Mouse (Mus musculus) adrenal gland, adult (tissue): ENCODE results near the gene Elk4.

Experiments used
- DNase-seq, 2 experiments: peaks; one replicate each; pipeline ENCODE4 v3.0.0; 2022 to 2023; ENCODE audit warnings: low spot score in 1 of 2; ENCODE audit not compliant: inconsistent age in 2 of 2

Elk4 gene

DNA sequence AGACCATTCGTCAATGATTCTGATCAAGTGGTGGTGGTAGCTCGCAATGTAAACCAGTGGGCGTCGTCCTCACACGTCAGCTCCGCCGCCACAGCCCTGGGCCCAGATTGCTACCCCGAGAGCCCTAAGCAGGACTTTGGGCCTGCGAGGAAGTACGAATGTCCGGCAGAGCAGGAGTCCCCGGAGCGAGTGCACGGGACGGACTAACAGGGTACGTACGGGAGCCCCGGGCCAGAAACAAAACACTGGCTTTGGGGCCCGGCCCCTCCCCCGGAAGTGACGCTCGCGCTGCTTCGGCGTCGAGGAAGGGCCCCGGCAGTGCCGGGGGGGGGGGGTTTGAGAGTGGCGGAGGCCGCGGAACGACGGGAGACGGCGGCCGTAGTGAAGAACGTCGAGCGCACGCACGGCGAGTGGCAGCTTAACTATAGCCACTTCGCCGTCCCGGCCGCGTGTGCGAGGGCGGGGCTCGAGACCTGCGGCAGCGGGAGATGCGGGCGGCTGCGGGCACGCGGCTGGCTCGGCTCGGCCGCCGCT, at the start of gene Elk4:
Gene Elk4 (plus strand): TSS at position 326 of the 534 bp plus-strand sequence.
- DNase-seq, result peak; percentile 93 to 97

DNA sequence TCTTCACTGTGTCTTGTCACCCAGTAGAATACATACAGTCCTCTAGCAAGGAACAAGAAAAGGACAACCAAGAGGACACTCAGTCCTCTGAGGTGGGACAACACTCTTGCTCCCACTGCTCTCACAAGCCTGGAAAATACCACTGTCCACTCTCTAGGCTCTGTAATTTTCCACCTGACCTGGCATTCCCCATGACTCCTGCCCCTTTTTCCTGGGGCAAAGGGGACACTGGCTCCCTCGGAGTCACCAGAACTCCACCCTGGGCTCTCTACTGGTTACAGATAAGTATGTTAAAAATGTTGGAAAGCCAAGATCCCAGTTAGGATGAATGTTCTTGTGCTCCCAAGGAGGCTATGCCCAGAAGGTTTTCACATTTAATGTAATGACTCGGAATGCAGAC, 46.4 kb upstream of the Elk4 start:
- DNase-seq, result no peak

DNA sequence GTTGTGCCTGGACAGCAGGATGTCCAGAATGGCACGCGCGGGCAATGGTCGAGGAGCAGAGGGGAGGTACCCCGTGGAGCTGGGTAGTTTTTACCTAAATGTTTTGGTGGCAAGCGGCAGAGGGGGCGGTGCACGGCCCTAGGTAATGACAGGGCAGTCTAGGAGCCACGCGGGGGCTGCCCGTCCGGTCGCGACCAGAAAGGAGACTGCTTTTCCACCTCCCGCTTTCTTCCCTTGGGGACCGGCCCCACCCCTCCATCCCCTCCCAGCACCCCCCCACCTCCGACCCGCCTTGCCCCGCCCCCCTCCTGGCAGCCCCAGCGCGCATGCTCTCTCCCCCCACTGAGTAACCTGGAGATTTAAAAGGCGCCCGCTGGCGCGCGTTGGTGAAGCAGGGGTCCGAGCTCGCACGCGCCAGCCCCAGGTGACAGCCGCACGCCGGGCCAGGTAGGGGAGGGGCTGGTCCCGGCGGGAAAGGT, 44.8 kb upstream of the Elk4 start, which contains the start of gene Slc45a3:
Gene Slc45a3 (plus strand): TSS at position 362 of the 479 bp plus-strand sequence.
- DNase-seq, result peak; percentile 75 to 87

DNA sequence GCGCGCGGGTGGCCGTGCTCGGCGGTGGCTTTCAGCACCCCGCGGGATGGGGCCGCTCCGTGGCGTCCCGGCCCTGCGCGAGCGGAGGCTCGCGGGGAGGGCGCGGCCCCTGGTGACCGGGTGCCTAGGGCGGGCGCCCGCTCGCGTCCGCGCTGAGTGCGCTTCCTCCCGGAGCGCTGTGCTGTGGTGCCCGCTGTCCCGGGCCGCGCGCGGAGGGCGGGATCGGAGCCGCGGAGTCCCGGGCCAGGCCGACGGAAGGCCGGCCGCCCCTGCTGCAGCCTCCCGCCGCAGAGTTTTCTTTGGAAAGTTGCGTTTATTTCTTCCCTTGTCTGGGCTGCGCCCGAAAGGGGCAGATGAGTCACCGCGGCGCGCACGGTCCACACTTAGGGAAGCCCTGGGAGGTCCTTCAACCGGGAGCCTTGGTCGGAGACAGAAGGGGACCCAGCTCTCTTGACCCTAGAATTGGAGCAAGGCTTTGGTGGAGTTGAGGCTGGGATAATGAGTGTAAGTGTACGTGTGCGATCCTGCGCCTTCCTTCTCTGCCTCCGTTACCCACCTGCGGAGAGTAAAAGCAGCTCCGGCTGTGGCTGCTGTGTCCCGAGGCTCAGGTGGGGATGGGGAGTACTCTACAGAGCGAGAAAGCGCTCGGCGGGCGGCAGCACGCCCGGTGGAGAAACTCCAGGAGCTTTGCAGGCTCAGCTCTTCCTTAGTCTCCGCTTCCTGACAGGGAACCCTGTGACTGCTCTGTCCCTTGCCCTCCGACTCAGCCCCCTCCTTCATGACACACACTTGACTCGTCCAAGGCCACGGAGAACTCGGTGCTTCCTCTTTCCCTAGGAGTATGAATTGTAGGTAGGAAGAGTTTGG, 44.1 kb upstream of the Elk4 start:
- peak; percentile 75 to 89 for DNase-seq

DNA sequence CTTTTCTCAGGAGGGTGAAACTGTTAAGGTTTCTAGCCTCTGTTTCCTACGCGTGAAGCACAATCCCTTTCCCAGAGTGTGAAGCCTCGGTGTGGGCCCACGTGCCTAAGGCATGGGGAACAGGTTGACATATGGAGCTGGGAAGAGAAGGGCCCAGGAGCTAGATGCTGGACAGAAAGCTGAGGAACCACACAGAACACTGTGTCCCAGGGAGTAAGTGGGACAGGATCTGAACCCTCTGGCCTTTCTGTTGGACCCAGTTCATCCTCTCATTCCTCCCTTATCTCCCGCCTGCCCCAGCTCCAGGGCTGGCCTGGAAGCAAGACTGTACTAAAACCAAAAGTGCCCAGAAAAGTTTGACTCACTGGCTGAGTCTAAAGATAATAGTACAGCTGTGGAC, 43.3 kb upstream of the Elk4 start:
- peak in 1 of 2 experiments; percentile 72 for DNase-seq

DNA sequence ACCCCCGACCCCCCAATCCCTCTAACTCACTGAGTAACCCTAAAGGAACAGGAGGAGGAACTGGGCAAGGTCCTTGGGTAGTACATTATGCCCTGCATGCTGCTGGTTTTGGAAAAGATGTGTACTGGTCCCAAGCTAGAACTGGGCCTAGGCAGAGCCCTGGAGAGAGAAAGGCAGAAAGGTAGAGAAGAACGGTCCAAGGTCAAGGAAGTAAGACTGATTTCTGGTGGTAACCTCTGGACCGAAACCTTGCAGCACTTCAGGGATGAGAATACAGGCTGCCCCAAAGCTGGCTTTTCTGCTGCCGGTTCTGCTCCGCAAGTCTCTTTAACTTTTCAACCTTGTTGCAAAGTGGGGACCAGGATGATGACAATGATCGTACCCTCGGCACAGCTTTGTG, 42.8 kb upstream of the Elk4 start:
- no peak for DNase-seq

DNA sequence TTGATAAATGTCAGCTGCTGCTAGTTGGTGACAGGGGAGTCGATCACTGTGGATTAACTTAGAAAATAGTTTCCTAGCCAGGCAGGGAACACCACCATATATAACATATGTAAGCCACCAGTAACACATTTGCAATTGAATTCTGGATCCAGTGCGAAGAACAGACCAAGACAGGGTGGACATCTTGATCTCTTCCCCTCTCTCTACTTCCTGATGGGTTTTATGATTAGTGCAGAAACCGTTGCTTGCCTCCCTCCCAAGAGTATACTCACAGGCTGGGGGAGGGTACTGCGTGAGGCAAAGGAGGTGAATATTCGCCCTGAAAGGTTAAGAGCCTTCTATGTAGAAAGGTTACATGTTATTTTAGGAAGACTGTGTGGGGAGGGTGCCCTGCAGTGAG, 41.6 kb upstream of the Elk4 start:
- no peak for DNase-seq

DNA sequence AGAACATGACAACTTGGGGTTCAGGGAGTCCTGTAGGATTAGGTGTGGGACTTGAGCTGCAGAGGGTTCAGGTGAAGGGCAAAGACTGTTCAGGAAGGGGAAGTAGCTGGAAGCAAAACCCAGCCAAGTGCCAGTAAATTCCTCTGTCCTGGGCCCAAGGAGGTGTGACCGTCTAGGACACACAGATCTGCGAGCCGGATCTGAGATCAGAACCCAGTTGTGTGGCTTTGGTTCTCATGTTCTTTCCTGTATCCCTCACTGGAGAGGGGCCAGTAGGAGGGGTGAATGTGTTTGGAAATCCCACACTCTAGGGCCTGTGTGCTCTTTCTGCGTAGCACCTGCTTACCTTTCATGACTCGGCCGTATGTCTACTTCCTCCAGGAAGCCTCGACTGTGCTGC, 40.1 kb upstream of the Elk4 start:
- DNase-seq, result no peak

DNA sequence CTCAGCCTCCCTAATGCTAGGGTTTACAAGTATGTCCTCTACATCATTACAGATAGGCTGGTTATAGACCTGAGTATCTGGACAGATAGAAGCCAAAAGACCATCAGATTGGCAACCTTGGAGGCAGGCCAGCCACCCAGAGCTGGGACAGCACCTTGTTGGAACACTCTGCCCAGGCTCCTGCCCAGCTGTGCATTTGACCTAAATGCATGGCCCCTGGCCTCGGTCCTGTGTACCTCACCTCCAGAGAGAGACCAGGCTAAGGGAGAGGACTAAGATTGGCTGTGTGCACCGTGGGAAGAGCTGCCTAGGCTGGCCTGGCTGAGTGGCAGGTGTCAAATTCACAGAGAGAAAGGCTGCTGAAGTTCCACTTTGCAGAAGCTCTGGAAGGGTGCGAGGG, 38.9 kb upstream of the Elk4 start:
- DNase-seq, result peak in 1 of 2 experiments; percentile 35

DNA sequence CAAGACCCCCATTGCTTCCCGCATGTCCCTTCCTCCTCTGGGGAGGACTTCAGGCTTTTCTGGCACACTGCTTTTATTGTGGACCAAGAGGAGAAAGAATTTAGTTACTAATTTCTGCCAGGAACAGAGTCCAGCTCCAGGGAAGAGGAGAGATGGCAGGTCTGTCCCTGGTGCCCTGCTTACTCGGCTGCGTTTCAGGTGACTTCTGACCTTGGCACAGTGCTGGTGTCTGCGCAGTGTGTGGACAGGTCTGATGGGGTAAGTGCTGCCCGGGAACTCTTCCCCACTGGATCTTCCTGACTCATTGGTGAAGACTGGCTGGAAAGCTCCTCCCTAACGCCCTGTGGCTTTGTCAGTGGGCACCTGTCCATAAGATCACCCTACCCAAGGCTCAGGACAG, 38.4 kb upstream of the Elk4 start:
- no peak for DNase-seq

DNA sequence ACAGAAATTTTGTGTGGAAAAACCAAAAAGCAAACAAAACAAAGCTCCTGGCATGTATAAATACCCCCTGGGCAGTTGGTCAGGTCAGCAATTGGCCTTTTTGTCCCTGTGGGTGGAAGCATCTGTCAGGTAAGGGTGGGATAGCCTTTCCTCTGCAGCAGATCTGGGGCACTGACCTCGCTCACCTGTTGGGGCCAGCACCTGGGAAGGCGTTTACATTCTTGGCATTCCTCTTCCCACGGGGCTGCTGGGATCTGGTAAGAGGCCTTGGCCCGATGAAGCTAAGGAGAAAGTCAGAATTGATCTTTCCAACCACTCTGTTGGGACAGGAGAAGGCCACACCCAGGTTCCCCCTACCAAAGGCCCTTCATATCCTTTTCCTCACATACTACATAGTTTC, 37.6 kb upstream of the Elk4 start:
- DNase-seq, result no peak

DNA sequence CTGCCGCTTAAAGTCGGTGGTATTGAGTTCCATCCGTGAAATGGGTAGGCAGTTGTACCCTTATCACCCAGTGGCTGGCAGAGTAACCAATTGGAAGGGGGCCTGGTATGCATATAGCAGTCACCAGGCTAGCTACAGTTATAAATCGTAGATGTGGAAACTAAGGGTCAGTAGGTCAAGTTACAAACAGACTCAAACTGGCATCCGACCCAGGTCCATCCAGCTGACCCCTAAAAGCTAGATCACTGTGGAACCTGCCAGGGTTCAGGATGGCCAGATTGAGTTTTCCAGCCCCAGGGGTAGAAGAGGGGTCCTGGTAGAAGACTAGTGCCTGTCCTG, 37.1 kb upstream of the Elk4 start:
- DNase-seq, result peak in 1 of 2 experiments; percentile 52

DNA sequence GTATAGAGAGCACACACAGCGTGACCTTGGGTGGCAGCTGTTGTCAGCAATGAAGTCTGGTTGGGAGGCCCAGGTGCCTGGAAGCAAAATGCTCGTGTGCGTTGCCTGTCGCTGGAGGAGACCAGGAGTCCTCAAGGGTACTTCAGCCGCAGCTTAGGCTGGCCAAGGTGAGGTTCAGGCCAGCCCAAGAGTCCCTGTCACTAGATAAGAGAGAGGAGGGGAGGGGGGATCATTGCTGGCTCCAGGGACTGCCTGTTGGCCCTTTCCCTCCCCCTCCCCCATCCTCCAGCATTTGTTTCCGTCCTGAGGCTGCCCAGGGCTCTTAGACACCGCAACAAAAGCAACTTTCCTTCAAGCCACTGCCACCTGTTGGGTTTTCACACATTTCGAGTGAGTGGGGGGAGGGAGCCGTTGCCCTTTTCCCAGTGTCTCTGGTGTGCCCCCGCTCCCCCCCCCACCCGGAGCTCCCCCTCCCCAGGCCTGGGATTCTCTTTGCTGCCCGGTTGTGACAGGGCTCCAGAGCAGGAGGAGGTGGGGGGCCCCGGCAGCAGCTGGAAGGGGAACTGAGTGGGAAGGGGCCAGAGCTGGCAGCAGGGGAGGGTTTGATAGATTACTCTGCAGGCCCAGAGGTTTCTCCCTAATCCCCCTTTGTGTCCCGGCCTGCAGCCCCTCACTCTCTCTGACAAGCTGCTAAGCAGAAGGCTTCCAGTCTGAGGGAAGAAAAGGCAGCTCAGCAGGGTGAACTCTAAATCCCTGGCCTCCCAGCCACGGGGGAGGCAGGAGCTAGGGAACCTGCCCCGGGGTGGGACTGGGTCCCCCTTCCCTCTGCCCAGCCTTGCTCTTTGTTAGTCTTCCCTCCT, 36.5 kb upstream of the Elk4 start:
- no peak for DNase-seq

DNA sequence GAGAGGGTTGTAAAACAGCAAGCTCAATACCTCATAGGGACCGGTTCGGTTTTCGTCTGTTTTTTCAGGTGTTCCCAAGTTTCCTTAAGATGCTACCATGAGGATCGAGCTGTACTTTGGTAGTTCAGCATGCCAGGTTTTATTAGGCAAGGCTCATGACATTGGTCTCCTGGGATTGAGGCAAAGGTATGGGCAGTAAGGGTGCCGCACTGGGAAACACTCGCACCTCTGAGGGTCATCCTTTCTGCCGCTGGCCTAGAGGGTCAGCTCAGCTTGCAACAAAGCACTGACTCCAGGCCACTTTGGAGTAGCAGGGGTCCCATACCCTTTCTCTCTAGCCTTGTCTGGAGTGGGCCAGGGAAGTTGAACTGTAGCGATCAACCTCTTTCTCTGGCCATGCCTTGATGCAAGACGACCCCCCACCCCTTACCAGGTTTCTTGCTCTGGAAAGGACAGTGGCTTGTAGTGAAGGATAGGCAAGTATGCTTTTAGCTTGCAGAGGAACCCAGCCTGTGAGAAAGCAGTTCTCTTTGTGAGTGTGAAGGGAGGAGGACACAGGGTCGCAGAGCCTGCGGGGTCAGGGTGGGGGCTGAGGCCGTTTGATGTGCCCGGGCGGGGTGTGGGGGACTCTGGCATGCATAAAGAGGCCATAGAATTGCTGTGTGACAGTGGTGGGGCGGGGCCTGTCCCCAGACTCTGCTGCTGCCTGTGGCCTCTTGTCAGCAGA, 35.5 kb upstream of the Elk4 start:
- peak in 1 of 2 experiments; percentile 39 for DNase-seq

DNA sequence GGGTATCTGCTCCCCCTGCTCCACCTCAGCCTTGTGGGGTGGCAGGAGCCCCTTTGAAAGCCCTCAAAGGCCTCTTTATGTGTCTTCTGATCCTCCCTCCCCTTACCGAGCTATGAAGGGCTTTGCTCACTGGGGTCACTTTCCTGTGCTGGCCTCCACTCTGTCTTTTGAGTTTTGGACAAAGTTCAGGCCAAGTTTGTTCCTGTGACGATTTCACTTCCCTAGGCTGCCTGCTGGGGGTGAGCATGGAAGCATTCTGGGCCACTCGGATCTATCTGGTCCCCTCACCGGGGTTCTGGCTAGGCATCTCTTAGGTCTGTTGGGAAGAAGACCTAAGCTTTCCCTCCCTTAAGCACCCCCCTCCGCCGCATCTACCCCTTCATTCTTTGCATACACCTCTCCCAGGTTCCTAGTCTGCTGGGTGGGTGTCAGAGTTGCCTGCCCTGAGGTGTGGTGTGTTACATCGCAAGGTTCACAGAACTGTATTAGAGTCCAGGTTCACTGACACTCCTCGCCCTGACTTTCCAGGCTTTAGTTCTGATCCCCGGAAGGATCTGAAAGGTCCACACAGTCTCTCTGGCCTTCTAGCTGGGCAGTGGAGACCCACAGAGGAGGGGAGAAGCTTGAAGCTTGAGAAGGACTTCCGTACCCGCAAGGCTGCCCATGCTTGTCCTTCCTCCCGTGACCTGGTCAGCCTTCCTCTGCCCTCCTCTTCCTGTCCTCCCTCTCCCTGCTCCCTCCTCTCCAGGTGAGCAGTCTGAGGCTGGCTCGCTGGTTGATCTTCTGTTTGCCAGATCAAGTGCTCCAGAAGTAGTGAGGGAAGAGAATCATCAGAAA, 34.7 kb upstream of the Elk4 start:
- no peak for DNase-seq

DNA sequence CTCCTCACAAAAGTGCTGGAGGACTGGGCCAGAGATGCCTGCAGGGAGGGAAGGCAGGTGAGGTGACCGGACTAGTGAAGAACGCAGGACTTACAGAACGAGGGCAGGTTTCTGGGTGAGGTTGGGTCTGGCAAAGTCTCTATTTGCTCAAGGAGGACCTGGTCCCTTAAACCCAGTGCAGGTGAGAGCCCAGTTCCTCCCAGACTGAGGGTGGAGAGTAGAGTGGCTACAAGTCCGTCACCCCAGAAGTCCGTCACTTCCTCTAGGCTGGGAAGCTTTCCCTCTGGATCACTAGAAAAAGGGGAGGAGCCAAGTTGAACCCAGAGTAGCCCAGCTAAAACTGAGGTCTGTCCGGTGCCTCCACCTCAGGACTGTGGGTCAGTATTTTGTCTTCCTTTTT, 33.4 kb upstream of the Elk4 start:
- no peak for DNase-seq

DNA sequence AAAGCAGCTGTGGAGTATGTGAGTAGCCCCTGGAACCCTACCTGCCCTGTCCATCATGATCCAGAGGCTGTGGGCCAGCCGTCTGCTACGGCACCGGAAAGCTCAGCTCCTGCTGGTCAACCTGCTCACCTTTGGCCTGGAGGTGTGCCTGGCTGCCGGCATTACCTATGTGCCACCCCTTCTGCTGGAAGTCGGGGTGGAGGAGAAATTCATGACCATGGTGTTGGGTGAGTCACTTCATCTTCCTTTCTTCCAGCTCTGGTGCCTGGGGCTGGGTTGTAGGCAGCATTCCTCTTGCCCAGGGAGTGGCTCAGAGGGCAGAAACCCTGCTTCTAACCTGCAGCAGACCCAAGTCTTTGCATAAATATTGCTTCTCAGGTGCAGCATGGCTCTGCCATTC, 30.5 kb upstream of the Elk4 start:
- DNase-seq, result peak; percentile 22 to 47

DNA sequence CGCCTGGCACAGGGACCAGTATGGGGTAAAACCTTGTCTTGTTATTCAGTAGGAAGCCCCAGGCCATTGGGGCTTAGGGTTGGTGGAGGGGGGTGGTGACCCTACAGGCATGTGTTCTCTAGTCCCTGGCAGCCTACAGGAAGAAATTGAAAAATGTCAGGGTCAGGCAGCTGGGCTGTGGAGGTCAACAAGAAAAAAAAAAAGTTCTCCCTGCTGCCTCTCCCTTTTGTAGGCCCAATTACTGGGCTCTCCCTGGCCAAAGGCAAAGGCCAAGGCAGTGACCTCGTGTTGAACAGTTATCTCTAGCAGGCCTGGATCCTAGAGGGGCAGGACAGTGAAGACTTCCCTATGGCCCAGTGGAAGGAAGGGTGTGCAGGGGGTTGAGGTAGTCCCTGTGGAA, 26.9 kb upstream of the Elk4 start:
- peak; percentile 83 to 91 for DNase-seq

DNA sequence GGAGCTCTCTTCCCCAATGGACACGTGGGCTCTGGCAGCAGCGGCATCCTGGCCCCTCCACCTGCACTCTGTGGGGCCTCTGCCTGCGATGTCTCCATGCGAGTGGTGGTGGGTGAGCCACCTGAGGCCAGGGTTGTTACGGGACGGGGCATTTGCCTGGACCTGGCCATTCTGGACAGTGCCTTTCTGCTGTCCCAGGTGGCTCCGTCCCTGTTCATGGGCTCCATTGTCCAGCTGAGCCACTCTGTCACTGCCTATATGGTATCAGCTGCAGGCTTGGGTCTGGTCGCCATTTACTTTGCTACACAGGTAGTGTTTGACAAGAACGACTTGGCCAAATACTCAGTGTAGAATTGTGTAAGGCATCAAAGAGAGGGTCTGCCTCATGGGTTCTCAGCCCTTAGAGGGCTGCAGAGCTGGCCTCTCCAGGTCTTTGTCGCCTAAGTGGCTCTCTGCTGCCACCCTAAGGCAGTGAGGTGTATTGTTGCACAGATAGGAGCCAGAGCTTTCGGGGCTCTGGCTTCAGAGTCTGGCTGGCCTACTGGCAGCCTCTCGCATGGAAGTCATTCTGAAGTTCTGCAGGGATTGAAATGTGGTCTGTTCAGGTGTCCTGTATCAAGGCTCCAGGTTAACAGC, 25.9 kb upstream of the Elk4 start:
- peak; percentile 83 to 94 for DNase-seq

DNA sequence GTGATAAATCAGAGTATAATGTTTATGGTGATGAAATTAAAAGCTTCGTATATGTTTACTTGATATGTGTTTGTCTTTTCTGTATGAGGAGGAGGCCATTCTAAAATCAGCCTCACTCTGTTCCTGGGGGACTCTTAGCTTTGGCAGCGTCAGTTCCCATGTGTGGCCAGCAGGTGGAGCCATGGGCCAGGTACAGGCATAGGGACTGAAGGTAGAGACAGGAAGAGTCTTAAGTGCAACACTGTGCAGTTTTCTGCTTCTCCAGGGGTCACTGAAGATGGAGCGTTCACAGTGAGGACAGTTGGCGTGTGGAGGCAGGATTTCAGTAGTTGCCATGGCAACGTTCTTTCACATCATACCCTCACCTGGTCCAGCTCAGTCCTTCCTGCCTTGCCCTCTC, 24.5 kb upstream of the Elk4 start:
- peak; percentile 77 to 92 for DNase-seq
